Mouse (Mus musculus): ENCODE results near the gene Hoxd9.

The Hoxd9 gene

DNA sequence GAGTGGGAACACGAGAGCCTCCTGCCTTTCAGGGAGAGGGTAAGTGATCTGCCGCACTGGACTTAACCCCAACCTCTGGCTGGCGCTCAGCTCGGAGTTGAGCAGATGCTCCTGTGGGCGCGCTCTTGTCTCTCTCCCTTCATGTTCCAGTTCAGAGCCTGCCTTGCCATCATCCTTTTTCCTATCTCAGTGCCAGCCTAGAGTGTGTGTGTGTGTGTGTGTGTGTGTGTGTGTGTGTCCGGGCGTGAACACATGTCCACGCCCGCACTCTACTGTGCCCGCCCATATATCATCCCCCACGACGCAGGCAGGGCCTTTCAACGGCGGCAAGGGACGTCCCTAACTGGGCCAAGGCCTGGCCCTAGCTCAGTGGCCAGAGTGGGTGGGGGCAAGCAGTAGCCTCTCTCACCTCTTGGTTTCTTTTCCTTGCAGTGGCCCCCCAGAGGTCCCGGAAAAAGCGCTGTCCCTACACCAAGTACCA lies 14.0 kb upstream of the Hoxd9 start:
- DNase-seq (ENCODE audit: low spot score in 2 of 2) = no peak

DNA sequence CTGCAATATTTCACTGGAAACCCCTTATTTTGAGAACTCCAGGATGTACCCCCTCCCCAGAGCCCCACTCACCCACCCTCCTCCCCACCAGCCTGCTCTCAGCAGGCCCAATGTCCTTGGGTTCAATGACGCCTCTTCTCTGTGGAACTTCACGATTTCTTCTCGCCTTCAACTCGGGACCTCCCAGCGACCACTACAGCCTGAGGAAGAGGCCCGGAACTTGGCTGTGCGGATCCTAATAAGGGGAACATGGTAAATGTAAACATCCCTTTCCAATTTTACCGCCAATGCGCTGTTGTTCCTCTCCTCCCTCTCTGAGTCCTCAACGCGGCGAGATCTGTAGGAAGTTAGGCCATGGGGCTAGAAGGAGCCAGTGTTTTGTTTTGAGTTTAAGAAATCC lies 13.4 kb upstream of the Hoxd9 start:
- no peak for DNase-seq (ENCODE audit: low spot score in 2 of 2)

DNA sequence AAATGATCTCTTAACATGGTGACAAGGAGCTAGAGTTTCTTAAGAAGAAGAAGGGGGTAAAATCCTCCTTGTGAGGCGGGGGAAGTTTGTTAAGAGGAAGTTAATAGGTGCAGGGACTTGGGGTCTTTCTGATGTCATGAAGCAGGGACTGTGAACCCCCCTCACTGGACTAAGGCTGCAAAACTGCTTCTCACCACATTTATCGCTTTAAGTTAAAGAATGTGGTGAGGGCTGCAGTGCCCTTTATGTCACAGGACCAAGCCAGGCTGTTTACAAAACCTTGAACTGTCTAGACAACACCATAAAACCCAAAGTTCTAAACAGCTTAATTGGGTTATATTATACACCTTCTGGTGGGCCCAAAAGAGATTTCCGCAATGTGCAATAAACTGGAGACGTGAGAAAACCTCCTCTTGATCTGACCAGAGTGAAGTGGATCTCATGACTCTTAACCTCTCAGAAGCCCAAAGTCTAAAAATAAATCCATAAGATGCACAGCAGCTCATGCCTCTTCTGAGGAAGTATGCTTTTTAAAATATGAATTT lies 12.4 kb upstream of the Hoxd9 start:
- no peak for DNase-seq (ENCODE audit: low spot score in 2 of 2)

- peak in 1 of 2 experiments; percentile 58 for DNase-seq (ENCODE audit: low spot score in 2 of 2)
Observed at GRCm38 (mm10) chr2:74686301-74686987, 11.1 kb upstream of the Hoxd9 start.

- no peak for DNase-seq (ENCODE audit: low spot score in 2 of 2)
Observed at GRCm38 (mm10) chr2:74686988-74687697, 10.4 kb upstream of the Hoxd9 start.

DNA sequence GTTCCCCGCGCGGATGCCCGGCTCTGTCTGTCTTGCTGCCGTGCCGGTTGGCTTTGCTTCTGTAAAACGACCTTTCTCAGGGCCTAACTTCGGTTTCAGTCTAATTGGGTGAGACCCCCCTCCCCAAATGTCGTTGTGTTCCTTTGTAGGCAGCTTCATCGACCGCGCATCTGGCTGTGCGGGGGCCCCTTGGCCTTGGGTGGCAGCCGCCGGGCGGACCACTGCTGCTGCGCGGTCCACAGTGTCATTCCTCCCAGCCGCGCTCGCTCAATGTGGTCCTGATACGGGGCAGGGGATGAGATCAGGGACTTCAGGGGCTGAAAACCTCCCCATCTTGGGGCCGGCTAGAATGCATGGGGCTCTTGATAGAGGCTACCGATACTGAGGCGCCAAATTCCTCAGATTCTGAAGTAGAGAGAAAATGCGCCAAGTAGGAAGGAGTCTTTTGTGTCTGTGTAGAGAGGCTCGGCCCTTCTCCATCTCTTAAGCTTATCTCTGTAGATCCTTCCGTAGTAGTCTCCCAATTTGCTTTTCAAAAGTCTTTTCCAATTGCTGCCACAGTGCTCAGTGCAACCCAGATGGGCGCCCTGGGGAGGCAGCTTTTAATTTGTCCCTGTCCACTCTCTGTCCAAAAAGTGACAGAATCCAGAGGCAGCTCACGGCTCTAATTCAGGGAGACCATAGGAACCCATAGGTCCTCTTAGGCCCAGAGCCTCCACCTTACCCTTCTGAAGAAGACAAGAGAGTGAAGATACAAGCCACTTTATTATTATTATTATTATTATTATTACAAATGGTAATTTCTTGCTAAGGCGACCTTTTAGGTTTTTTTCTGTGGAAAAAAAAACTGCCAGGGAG lies 9.6 kb upstream of the Hoxd9 start:
- no peak for DNase-seq (ENCODE audit: low spot score in 2 of 2)

GRCm38 (mm10) chr2:74688795-74689573 lies 8.5 kb upstream of the Hoxd9 start:
- DNase-seq (ENCODE audit: low spot score in 2 of 2) = no peak

- DNase-seq (ENCODE audit: low spot score in 2 of 2) = no peak
Observed at GRCm38 (mm10) chr2:74689574-74690337, 7.8 kb upstream of the Hoxd9 start.

DNA sequence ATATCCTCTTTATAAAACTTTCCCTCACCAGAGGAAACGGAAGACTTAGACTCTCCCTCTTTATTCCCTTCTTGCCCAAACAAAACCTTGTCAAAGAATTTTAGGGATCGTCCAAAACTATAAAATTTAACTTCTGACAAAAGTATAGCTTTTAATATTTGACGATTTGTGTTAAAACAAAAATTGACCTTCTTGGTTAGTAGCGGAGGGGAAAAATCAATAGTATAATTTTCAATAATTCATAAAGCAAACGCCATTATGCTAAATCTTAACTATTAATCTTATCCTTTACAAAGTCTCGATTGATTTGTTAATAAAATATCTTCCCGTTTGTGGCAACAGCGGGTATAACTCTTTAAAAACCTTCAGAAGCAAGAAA lies 7.2 kb upstream of the Hoxd9 start:
- no peak for DNase-seq (ENCODE audit: low spot score in 2 of 2)

DNA sequence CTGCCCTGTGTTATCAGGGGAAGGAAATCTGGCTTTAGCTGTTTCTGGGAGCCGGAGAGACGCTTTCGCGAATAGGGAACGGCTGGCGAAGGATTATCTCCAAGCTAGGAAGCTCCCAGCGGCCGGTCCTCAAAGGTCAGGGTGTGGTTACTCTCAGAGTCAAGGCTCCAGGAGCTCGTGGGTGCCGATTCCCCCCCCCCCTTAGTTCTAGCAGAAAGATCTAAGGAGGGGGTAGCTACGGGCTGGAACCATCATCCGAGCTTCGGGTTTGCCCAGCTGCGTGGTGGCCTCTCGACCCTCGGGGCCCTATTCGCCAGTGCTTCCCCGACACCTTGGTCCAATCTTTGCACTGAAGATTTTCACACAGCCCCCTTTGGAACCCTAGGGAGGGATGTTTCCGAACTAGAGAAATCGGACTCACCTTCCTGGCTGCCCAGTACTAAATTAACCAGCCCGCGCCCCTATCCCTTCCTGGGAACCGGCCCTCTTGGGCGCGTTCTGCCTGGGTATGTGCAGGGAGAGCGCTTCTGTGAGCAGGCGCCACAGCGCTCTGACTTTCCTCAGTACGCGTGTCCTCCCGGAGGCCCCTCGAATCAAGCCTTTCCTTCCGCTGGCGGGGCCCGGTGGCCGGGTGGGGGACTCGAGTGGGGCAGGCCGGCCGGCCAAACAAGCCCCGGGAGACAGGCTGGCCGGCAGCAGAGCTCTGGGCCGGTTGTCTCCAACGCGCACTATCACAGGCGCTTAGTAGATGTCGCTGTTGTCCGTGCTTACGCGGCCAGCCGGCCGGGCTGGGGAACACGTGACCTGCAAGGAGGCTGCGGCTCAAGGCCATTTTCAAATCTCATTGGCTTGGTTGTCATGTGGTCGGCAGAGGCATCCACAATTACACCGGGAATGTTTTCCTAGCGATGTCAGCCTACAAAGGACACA lies 6.2 kb upstream of the Hoxd9 start, which contains the start of gene Hoxd10:
TSS of gene Hoxd10 (plus strand) at position 903 of the 930 bp plus-strand sequence.
- no peak for DNase-seq (ENCODE audit: low spot score in 2 of 2)

DNA sequence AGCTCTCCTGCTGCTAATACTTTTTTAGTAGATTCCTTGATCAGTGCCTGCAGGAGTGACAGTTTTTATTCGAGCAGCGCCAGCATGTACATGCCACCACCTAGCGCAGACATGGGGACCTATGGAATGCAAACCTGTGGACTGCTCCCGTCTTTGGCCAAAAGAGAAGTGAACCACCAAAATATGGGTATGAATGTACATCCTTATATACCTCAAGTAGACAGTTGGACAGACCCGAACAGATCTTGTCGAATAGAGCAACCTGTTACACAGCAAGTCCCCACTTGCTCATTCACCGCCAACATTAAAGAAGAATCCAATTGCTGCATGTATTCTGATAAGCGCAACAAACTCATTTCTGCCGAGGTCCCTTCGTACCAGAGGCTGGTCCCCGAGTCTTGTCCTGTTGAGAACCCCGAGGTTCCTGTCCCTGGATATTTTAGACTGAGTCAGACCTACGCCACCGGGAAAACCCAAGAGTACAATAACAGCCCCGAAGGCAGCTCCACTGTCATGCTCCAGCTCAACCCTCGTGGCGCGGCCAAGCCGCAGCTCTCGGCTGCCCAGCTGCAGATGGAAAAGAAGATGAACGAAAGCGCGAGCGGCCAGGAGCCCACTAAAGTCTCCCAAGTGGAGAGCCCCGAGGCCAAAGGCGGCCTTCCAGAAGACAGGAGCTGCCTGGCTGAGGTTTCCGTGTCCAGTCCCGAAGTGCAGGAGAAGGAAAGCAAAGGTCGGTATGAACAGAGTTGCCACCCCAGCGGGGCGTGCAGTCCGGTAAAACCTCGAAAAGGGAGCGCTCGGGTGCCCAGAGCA lies 5.3 kb upstream of the Hoxd9 start:
- DNase-seq (ENCODE audit: low spot score in 2 of 2) = no peak

GRCm38 (mm10) chr2:74692808-74693431 lies 4.6 kb upstream of the Hoxd9 start:
- DNase-seq (ENCODE audit: low spot score in 2 of 2) = no peak

DNA sequence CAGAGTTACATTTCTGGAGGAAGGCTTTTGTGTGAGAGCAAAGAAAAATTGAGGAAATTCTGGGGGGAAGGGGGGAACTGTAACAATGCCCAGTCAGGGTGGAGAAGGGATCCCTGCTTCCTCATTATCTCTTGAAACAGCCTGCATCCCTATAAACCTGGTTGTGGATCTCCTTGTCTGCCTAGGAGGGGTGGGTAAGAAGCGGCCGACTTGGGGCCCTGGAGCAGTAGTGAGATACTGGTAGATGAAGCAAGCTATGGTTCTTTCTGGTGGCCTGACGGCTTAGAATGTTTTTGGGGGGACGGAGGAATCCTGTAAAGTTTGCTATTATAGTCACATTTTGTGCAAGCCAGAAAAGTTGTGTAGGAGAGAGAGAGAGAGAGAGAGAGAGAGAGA lies 4.1 kb upstream of the Hoxd9 start:
- DNase-seq (ENCODE audit: low spot score in 2 of 2) = no peak

DNA sequence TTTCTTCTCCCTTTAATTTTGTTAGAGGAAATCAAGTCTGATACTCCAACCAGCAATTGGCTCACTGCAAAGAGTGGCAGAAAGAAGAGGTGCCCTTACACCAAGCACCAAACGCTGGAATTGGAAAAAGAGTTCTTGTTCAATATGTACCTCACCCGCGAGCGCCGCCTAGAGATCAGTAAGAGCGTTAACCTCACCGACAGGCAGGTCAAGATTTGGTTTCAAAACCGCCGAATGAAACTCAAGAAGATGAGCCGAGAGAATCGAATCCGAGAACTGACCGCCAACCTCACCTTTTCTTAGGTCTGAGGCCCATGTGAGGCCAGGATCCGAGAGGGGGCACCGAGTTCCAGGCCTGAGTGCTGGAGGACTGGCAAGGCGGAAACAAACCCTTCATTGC lies 3.5 kb upstream of the Hoxd9 start:
- DNase-seq (ENCODE audit: low spot score in 2 of 2) = no peak

DNA sequence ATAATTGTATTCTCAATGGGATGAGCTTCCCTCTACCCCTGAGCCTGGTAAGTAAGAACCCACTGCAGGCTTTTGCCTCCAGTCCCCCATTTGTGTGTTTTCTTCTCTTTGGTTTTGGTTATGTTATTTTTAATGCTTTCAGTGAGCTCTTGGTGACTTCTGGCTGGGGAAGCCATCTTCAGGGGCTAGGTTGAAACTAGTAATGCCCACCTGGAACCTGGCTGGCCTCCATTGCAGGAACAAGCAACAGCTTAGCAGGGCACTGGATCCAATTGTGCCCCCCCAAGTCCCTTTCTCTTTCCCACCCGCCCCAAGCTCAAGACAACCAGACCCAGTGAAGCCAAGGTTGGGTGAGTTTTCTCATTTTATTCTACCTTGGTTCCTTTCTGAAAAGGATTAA lies 2.1 kb upstream of the Hoxd9 start:
- DNase-seq (ENCODE audit: low spot score in 2 of 2) = no peak

- no peak for DNase-seq (ENCODE audit: low spot score in 2 of 2)
Observed at GRCm38 (mm10) chr2:74695813-74696430, 1.6 kb upstream of the Hoxd9 start.

- no peak for DNase-seq (ENCODE audit: low spot score in 2 of 2)
Observed at GRCm38 (mm10) chr2:74696442-74697335, 838 bp upstream of the Hoxd9 start.
